Mouse (Mus musculus) inflammation-experienced regulatory T-cells, adult 6 months (primary cell): Measurements from ENCODE around the gene Itga2b. TPM values are rescaled to one million over a fixed set of nuclear protein-coding genes. Genes with fewer than 3 reads are reported as not detected.
A peak's percentile ranks its signal among the peaks of the same experiment; 100 is the strongest.

ENCODE experiments used
- ATAC-seq: one replicate; pipeline ENCODE4 v1.8.0; 2017
- polyA plus RNA-seq, 3 experiments: library from polyadenylated mRNA; unstranded; fragments of 100-300 nt; shearing (Covaris generic); gene quantifications; one replicate each; pipeline ENCODE4 v1.2.1; 2017

The Itga2b gene
- polyA plus RNA-seq, 3 experiments from 2014 or later = 0.45 to 2.0 (median 0.94) TPM

DNA sequence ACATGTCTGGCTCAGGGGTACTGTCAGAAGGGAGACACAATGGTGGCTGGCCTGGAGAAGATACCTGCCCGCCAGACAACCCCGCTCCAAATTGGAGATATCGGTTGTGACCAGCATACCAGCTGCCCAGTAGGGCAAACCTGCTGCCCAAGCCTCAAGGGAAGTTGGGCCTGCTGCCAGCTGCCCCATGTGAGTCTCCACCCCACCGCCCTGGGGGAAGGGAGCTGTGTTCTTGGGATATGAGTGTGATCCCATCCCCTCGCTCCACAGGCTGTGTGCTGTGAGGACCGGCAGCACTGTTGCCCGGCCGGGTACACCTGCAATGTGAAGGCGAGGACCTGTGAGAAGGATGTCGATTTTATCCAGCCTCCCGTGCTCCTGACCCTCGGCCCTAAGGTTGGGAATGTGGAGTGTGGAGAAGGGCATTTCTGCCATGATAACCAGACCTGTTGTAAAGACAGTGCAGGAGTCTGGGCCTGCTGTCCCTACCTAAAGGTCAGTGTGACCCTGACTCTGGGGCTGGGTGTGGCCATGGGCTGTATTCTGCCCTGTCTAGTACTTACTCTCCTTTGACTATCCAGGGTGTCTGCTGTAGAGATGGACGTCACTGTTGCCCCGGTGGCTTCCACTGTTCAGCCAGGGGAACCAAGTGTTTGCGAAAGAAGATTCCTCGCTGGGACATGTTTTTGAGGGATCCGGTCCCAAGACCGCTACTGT is 34.0 kb downstream of the Itga2b start:
- no peak for ATAC-seq

- no peak for ATAC-seq
Observed at GRCm38 (mm10) chr11:102434816-102435705, 34.9 kb downstream of the Itga2b start.

GRCm38 (mm10) chr11:102434406-102434805 is 35.5 kb downstream of the Itga2b start:
- ATAC-seq = peak; percentile 39

- ATAC-seq = no peak
Observed at GRCm38 (mm10) chr11:102433866-102434265, 36.1 kb downstream of the Itga2b start.

DNA sequence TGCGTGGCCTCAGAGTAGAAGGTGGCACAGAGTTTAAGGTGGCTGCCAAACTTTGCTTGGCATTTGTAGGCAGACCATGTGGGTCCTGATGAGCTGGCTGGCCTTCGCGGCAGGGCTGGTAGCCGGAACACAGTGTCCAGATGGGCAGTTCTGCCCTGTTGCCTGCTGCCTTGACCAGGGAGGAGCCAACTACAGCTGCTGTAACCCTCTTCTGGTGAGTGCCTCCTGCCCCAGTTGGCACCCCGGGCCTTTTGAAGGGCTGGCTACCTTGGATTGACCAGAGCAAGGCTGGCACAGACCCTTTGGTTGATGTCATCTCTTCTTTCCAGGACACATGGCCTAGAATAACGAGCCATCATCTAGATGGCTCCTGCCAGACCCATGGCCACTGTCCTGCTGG is 37.0 kb downstream of the Itga2b start:
- no peak for ATAC-seq

DNA sequence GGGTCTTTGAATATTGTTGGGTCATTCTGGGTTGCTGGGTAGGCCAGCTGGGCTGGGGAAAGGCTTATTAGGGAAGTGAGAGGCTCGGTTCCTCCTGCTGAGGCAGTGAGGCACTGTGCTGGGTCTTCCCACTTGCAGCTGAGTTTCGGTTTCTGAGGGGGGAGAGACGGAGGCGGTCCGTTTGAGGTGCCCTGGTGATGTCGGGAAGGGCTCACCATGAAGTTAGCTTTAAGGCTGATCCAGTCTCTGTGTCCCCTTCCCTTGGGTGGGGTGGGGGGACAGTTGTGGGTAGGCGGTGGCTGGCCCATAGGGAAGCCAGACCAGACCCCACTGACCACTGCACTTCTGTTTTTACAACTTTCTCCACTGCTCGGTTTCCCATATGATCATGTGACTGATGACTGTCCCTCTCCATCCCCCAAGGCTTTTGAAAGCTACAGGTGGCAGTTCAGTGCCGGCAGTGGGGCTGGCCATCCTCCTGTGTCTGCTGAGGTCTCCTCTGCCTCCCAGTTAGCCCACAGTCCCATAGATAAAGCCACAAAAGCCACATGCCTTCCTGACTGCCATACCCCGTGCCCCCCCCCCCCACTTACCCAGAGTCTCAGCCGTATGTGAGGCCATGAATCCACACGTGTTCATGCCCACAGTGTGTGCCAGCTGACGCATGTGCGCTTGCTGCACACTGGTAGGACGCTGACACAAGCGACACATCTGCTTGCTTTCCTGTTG is 37.6 kb downstream of the Itga2b start:
- no peak for ATAC-seq

DNA sequence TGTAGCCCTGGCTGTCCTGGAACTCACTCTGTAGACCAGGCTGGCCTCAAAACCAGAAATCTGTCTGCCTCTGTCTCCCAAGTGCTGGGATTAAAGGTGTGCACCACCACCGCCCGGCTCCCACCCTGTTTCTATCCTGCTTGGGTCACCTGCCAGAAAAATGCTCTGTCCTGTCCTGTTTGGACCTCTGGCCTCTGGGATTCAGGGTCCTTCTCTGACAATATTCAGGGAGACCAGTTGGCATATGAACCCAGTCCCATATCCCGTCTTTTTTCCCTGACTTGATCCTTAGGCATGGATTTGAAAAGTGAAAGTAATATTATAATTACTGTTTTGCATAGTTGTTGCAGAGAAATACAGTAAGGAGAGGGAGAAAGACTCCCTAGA is 38.2 kb downstream of the Itga2b start:
- ATAC-seq = no peak

DNA sequence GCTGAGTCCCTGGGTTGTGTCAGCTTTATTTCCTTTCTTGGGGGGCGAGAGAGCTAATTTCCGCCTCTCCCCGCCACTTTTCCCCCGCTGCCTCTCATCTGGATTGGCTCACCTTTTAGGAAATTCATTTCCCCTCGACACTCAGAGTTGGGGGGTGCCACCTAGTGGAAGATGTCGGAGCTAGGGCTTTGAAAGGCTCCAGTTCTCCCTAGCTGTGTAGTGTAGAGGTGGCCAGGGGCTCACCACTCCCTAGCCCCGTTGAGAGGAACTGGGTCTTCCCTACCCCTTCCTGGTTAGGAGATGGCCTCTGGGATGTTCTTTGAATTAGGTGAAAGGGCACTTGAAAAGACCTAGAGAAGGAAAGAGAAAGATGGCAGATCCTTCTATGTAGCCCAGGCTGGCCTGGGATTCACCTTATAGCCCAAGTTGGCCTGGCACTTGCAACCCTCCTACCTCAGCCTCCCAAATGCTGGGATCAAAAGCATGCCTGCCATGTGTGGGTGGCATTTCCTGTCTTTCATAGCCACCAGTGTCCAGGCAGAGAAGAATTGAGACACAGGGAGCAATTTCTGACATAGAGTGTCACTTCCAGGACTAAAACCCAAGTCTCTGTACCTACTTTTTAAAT is 38.8 kb downstream of the Itga2b start:
- ATAC-seq = peak; percentile 68

- peak; percentile 70 for ATAC-seq
Observed at GRCm38 (mm10) chr11:102430121-102431017, 39.6 kb downstream of the Itga2b start, which contains the start of gene Grn. Gene Grn (plus strand): TSS chr11:102430315.

GRCm38 (mm10) chr11:102429551-102429950 is 40.4 kb downstream of the Itga2b start:
- ATAC-seq = no peak

DNA sequence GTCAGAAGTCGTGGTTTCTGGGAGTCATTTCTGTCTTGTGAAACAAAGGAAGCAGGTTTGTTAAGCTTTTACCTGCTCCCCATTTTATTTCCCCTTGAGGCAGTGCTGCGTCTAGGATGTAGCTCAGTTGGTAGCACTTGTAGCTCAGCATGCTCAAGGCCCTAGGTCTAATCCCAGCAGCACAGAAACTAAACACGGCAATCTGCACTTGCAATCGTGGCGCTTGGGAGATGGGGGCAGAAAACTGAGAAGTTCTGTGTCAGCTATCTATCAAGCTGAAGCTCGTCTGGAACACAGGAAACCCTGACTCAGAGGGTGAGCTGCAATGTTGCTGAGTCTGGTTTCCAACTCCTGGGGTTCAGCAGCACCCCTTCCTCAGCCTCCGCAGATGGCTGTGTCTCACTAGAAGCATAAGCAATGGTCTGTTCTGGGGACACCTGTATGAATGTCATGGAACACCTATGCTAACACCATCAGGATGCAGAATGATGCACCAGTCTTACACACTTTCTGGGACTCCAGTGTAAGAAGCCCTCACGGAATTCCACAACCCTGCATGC is 40.9 kb downstream of the Itga2b start:
- no peak for ATAC-seq

DNA sequence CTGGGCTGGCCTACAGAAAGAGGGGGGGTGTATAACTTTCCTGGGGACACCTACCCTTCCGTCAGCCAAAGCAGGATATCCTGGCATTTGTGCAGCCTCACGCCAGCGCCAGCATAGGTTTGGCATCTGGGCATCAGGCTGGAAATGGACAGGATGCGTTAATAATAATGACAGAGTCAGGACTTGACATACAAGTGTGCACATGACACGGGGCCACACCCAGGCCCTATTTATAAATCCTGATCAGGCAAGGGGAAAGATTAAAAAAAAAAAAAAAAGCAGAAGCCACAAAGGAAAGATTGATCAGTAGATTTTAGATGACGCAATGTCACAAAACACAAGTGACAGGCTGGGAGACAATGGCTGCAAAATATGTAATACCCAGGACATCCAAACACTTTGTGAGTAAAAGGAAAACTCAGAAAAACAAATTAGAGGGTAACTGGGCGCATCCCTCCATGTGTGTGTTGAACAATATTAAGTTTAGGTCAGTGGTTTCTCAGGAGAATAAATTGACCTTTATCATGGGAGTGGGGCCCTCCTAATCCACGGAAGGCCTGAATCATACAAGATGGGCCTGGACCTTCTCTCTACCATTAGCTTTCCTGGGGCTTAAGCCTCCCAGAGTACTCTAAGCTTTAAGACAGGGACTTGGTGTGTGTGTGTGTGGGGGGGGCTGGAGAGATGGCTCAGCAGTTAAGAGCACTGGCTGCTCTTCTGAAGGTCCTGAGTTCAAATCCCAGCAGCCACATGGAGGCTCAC is 44.2 kb downstream of the Itga2b start:
- ATAC-seq = no peak

DNA sequence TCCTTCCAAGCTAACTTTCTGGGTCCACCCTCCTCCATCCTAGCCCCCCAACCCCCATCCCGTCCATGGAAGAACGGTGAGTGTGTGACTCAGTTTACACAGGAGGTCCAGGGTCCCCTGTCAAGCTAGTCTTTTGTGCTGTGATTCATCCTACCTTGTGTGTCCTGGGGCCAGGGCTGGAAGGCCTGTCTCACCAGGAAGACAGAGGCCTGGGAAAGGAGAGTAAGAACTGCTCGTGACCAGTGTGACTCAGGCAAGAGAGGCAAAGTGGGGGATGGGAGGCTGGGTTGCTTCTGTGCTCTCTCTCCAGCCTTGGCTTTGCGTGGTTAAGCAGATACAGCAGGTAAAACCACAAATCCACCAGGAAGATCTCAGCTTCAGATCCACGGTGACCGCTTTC is 45.3 kb downstream of the Itga2b start:
- no peak for ATAC-seq

GRCm38 (mm10) chr11:102421559-102421958 is 48.4 kb downstream of the Itga2b start:
- no peak for ATAC-seq

DNA sequence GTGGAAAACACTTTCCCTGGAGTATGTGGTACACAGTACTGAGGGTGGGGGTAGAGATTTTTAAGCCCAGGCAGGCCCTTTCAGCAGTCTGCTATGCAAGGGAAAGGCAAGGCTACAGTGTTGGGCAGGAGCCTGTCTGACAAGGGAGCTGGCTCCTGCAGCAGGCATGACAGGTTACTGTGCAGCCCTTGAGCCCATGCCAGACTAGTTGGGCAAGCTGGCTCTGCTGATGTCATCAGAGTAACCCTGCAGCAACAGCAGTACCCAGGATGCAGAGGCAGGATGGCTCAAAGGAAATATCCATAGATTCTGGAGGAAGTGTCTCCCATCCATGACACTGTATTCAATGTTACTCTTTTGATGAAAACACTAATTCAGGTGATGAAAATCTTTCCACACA is 51.0 kb downstream of the Itga2b start:
- ATAC-seq = no peak

GRCm38 (mm10) chr11:102417160-102417559 is 52.8 kb downstream of the Itga2b start:
- no peak for ATAC-seq

- no peak for ATAC-seq
Observed at GRCm38 (mm10) chr11:102415034-102415802, 54.7 kb downstream of the Itga2b start.

DNA sequence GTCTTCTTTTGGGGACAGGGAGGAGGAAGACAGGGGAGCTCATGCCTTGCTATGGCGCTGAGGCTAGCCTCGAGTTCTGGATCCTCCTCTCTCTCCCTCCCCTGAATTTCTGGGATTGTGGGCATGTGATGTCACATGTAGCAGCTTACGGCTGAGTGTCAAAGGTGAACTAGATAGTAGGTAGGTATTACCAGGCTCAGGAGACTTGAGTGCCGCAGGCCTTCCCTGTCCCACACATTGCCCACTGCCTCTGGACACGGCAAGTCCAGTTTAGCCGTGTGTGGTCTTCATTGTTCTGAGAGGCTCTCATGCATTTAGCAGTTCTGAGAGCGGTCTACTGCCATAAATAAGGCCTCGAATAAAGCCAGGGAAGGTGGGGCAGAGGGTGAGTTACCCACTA is 56.9 kb downstream of the Itga2b start:
- no peak for ATAC-seq

DNA sequence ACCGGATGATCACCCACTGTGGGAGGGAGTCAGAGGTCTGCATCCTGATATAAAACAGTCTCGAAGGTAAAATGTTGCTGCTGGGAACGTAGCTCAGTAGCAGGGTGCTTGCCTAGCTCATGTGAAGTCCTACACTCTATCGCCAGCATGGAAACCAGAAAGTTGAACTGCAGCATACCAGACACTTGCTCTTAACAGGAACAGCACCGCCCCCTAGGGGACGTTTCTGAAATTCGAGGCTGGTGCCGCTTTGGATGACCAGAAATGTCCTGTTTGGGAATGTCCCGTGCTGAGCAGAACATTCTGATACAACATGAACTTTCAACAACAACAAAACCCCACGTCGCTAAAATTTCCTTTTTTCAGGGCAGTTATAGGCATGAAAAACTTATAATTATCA is 58.2 kb downstream of the Itga2b start:
- no peak for ATAC-seq

DNA sequence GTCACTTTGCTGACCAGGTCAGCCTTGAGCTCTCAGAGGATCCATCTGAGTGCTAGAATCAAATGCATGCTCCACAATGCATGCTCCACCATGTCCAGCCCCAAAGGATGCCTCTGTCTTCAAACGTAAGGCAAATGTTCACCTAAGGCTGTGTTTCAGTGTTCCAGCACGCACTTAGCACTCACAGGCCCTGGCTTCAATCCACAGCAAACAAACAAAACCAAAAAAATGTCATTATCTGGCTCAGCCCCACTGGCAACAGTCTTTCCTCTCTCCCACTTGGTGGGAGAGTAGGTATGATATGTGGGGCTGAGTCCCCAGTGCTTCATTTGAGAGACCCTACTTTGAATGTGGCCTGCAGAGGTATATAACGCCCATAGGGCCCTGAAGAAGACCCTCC is 58.9 kb downstream of the Itga2b start:
- ATAC-seq = no peak
